Mouse (Mus musculus) midbrain, embryonic 11.5 days (tissue): Measurements from ENCODE around the gene Il2. TPM values are rescaled to one million over a fixed set of nuclear protein-coding genes. Genes with fewer than 3 reads are reported as not detected.

Experiments used
- ATAC-seq: fragments of 200-750 bp; cut with Nextera tagmentation; 2 replicates; pipeline ENCODE4 v1.8.0; 2017; ENCODE audit warnings: moderate TSS enrichment, moderate library complexity; ENCODE audit not compliant: low FRiP score
- DNase-seq: peaks from one replicate; pipeline ENCODE4 v3.0.0; 2015; ENCODE audit warnings: low spot score; ENCODE audit errors: missing footprints
- H3K27ac ChIP-seq: fragments of 300-500 bp; sonication (generic); 2 replicates; pipeline ENCODE4 v1.5.1; 2014; ENCODE audit warnings: low read depth, low read length
- H3K27me3 ChIP-seq: fragments of 300-500 bp; sonication (generic); 2 replicates; pipeline ENCODE4 v1.6.1; 2014; ENCODE audit warnings: mild to moderate bottlenecking, low read length, moderate library complexity, mixed read lengths; ENCODE audit not compliant: control insufficient read depth, insufficient read depth
- H3K36me3 ChIP-seq: fragments of 300-500 bp; sonication (generic); 2 replicates; pipeline ENCODE4 v1.6.1; 2014; ENCODE audit warnings: mild to moderate bottlenecking, low read length, moderate library complexity, mixed read lengths; ENCODE audit not compliant: control insufficient read depth, insufficient read depth
- H3K4me1 ChIP-seq: fragments of 300-500 bp; sonication (generic); 2 replicates; pipeline ENCODE4 v1.6.1; 2014; ENCODE audit warnings: low read length; ENCODE audit not compliant: control insufficient read depth, insufficient read depth
- H3K4me2 ChIP-seq: fragments of 300-500 bp; sonication (generic); 2 replicates; pipeline ENCODE4 v1.6.1; 2014; ENCODE audit warnings: mild to moderate bottlenecking, moderate library complexity
- H3K4me3 ChIP-seq: fragments of 300-500 bp; sonication (generic); 2 replicates; pipeline ENCODE4 v1.5.1; 2014; ENCODE audit warnings: low read depth, low read length
- H3K9ac ChIP-seq: fragments of 300-500 bp; sonication (generic); 2 replicates; pipeline ENCODE4 v1.6.1; 2014; ENCODE audit warnings: low read length
- H3K9me3 ChIP-seq: fragments of 300-500 bp; sonication (generic); 2 replicates; pipeline ENCODE4 v1.6.1; 2016; ENCODE audit warnings: low read length; ENCODE audit not compliant: control insufficient read depth
- WGBS: fragments of 180-500 bp; shearing (Covaris S2); extraction: QIAGEN DNeasy Blood & Tissue Kit; methylation state at CpG from one replicate; pipeline ENCODE4 v1.1.7; 2014; 5-methylcytosine and 5-hydroxymethylcytosine counted together
- polyA plus RNA-seq: library from polyadenylated mRNA; unstranded; fragments of >200 nt; fragmentation: Nextera tagmentation; extraction: Ambion mirVana; gene quantifications from 2 replicates; pipeline ENCODE4 v1.2.1, GENCODE M21; 2014

Il2 gene
- polyA plus RNA-seq: 0.39 and 0.49 TPM in 2 replicates

GRCm38 (mm10) chr3:37125655-37126054 is at the start of gene Il2:
Il2 (minus strand) TSS chr3:37125959.
- H3K36me3 ChIP-seq: no peaks in the 10 kb centered on the region
- DNase-seq (no peak), ATAC-seq (no peak)
- H3K4me1 ChIP-seq: no peaks in the 10 kb centered on the region
- no peak within 1 kb of the TSS for H3K4me2 ChIP-seq
- H3K9ac ChIP-seq: no peak within 1 kb of the TSS
- 86% methylated on average over 4 of the region's 4 CpGs for WGBS
- no peak within 1 kb of the TSS for H3K27ac ChIP-seq
- no peaks in the 10 kb centered on the region for H3K27me3 ChIP-seq
- no peak within 1 kb of the TSS for H3K4me3 ChIP-seq
- H3K9me3 ChIP-seq: no peaks in the 10 kb centered on the region

GRCm38 (mm10) chr3:37174711-37175572 is 49.2 kb upstream of the Il2 start:
- ATAC-seq (no peak), DNase-seq (no peak)
- H3K9ac ChIP-seq: no peak overlapping the region
- no peak overlapping the region for H3K4me2 ChIP-seq
- H3K4me3 ChIP-seq: no peak overlapping the region
- no peaks in the 10 kb centered on the region for H3K9me3 ChIP-seq
- H3K36me3 ChIP-seq: no peaks in the 10 kb centered on the region
- no peaks in the 10 kb centered on the region for H3K27me3 ChIP-seq
- WGBS: 81% methylated on average over 10 of the region's 10 CpGs
- H3K27ac ChIP-seq: no peak overlapping the region
- H3K4me1 ChIP-seq: no peaks in the 10 kb centered on the region

DNA sequence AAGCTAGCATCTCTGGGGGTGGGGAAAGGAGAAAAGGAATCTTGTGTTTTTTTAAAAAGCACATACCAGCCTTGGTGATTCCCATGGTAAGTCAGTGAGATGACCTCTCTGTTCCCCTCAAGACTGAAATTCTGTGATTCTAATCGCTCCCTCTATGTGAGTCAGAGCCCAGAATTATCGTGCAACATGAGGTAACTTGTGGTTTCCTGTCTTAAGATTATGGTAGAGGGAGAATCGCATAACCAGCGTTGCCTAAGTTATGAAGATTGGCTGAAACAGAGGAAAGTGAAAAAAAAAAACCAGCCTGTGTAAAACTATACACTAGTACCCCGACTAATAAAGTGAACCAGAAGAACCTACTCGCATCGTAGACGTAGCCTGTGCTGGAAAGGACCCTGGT is 47.5 kb upstream of the Il2 start:
- H3K4me3 ChIP-seq: no peak overlapping the region
- no peaks in the 10 kb centered on the region for H3K36me3 ChIP-seq
- ATAC-seq (no peak), DNase-seq (no peak)
- 89% methylated on average over 8 of the region's 8 CpGs for whole genome bisulfite sequencing
- H3K4me2 ChIP-seq: no peak overlapping the region
- no peaks in the 10 kb centered on the region for H3K9me3 ChIP-seq
- H3K27ac ChIP-seq: no peak overlapping the region
- no peaks in the 10 kb centered on the region for H3K27me3 ChIP-seq
- no peak overlapping the region for H3K9ac ChIP-seq
- no peaks in the 10 kb centered on the region for H3K4me1 ChIP-seq

- no peaks in the 10 kb centered on the region for H3K9me3 ChIP-seq
- H3K4me3 ChIP-seq: no peak overlapping the region
- H3K4me1 ChIP-seq: no peaks in the 10 kb centered on the region
- 95% methylated on average over 2 of the region's 2 CpGs for WGBS
- no peaks in the 10 kb centered on the region for H3K27me3 ChIP-seq
- no peak overlapping the region for H3K9ac ChIP-seq
- ATAC-seq: no peak
- no peak overlapping the region for H3K4me2 ChIP-seq
- H3K27ac ChIP-seq: no peak overlapping the region
- no peak for DNase-seq
- H3K36me3 ChIP-seq: no peaks in the 10 kb centered on the region
Measured at GRCm38 (mm10) chr3:37169283-37169682, 43.5 kb upstream of the Il2 start.

DNA sequence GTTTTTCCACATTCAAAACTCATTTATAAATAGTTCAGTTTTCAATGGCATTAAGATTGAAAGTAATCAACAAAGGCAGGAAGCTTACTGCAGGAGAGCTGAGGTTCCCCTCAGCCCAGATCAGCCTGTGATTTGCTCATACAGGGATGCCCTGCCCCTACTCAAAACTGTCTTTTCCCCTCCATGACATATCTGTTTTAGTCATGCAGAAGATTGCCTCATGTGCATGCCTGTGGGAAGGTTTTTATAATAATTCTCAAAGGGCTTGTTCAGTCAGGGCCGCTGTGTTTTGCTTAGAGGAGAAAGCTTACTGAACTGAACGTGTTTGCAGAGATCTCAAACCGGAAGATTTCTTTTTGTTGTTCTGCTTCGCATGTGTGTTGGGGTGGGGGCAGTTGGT is 35.3 kb upstream of the Il2 start:
- no peak overlapping the region for H3K4me2 ChIP-seq
- ATAC-seq (no peak), DNase-seq (no peak)
- H3K9ac ChIP-seq: no peak overlapping the region
- no peaks in the 10 kb centered on the region for H3K4me1 ChIP-seq
- H3K36me3 ChIP-seq: no peaks in the 10 kb centered on the region
- 82% methylated on average over 4 of the region's 4 CpGs for WGBS
- no peaks in the 10 kb centered on the region for H3K27me3 ChIP-seq
- H3K27ac ChIP-seq: no peak overlapping the region
- H3K9me3 ChIP-seq: no peaks in the 10 kb centered on the region
- H3K4me3 ChIP-seq: no peak overlapping the region

DNA sequence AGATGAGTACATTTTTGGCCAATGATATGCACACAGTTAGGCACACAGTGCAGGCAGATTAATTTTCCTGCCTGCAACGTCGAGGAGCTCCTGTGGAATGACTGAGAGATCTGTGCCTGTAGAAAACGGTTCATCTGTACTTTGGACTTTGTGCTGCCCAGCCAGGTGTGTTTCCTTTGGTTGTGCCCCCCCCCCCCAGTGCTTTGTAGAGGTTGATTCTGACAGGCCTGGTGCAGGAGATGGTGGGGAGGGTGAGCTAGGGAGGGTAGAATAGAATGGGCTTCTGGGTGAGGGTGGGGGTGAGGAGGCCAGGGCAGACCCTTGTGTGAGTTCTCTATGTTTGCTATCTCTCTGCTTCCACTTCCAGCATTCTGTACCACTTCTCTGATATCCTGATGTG is 32.5 kb upstream of the Il2 start:
- DNase-seq (no peak), ATAC-seq (no peak)
- Histone ChIP-seq H3K4me1 (no peaks in the 10 kb centered on the region), H3K27me3 (no peaks in the 10 kb centered on the region), H3K4me3 (no peak overlapping the region), H3K9me3 (no peaks in the 10 kb centered on the region), H3K9ac (no peak overlapping the region), H3K27ac (no peak overlapping the region), H3K36me3 (no peaks in the 10 kb centered on the region), H3K4me2 (no peak overlapping the region)
- 81% methylated on average over 3 of the region's 3 CpGs for WGBS

DNA sequence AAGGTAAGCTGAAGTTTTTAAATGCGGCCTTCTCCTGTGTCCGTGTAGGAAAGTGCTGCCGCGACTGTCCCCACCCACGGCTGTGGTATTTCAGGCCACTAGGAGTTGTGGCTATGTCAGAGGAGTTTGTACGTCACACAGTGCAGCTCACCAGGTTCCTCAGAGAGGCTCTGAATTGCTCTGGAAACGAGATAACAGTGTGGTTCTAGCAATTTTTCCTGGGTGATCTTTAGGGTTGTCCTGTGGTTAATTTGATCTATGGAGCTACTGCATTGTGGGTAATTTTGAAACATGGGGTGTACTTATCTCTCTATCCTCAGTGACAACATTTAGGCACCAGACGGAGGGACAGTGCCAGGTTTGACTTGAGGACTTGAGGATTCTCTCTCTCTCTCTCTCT is 31.3 kb upstream of the Il2 start:
- no peak for ATAC-seq

GRCm38 (mm10) chr3:37154396-37154795 is 28.6 kb upstream of the Il2 start:
- H3K27me3 ChIP-seq: no peaks in the 10 kb centered on the region
- H3K4me2 ChIP-seq: no peak overlapping the region
- H3K9me3 ChIP-seq: no peaks in the 10 kb centered on the region
- H3K4me1 ChIP-seq: no peaks in the 10 kb centered on the region
- H3K4me3 ChIP-seq: no peak overlapping the region
- H3K36me3 ChIP-seq: no peaks in the 10 kb centered on the region
- H3K9ac ChIP-seq: no peak overlapping the region
- no peak overlapping the region for H3K27ac ChIP-seq
- no peak for ATAC-seq
- DNase-seq: no peak
- whole genome bisulfite sequencing: 90% methylated on average over 7 of the region's 7 CpGs

More for the DNA sequence above, 31.3 kb upstream of the Il2 start:
- Histone ChIP-seq H3K27me3 (no peaks in the 10 kb centered on the region), H3K4me2 (no peak overlapping the region), H3K36me3 (no peaks in the 10 kb centered on the region), H3K4me1 (no peaks in the 10 kb centered on the region), H3K9ac (no peak overlapping the region), H3K4me3 (no peak overlapping the region), H3K9me3 (no peaks in the 10 kb centered on the region), H3K27ac (no peak overlapping the region)
- DNase-seq: peak; percentile 21
- 77% methylated on average over 8 of the region's 8 CpGs for WGBS

GRCm38 (mm10) chr3:37153004-37153403 is 27.2 kb upstream of the Il2 start:
- H3K4me1 ChIP-seq: no peaks in the 10 kb centered on the region
- no peaks in the 10 kb centered on the region for H3K27me3 ChIP-seq
- no peak overlapping the region for H3K4me2 ChIP-seq
- no peak for DNase-seq
- H3K27ac ChIP-seq: no peak overlapping the region
- 92% methylated on average over 7 of the region's 7 CpGs for WGBS
- no peak for ATAC-seq
- H3K4me3 ChIP-seq: no peak overlapping the region
- no peak overlapping the region for H3K9ac ChIP-seq
- H3K36me3 ChIP-seq: no peaks in the 10 kb centered on the region
- no peaks in the 10 kb centered on the region for H3K9me3 ChIP-seq
